ENCODE assay signal across 27 mouse cellular contexts in genomic region chr11:22995461-22995860, GRCm38 (mm10). TPM values are rescaled to one million over a fixed set of nuclear protein-coding genes. Genes with fewer than 3 reads are reported as not detected.
"Had no signal": no experiment of that assay in that cellular context is flagged by ENCODE, and none has a peak within 500 bp of the region (broad histone marks: within the 10 kb centered on the region; RNA-seq: fewer than 3 reads in every experiment).

No protein-coding gene starts in this region.

- H3K4me3 ChIP-seq: embryonic facial prominence, embryonic 10.5 days; embryonic facial prominence, embryonic 12.5 days; embryonic facial prominence, embryonic 13.5 days; embryonic facial prominence, embryonic 15.5 days; erythroblast, embryonic 14.5 days; forebrain, embryonic 10.5 days; forebrain, embryonic 12.5 days; forebrain, embryonic 13.5 days; forebrain, embryonic 15.5 days; gastrocnemius, adult 2 months; heart, adult 2 months had no signal

- DNase-seq: cerebellum, adult 8-10 months; cerebellum, adult 9-10 months; cerebellum, adult 9-11 months; cerebellum, postnatal 10 days; cerebellum, postnatal 14 days; cerebellum, postnatal 25 days; cerebellum, postnatal 36 days; embryo, embryonic 11 days; forebrain, postnatal 0 days; gastrocnemius, adult 2 months; gastrocnemius, postnatal 10 days; gastrocnemius, postnatal 14 days; gastrocnemius, postnatal 25 days; gastrocnemius, postnatal 36 days; heart, adult 18-20 months; heart, adult 2 months had no signal

- ATAC-seq: forebrain, embryonic 13.5 days; forebrain, embryonic 14.5 days; forebrain, embryonic 15.5 days; forebrain, embryonic 16.5 days; forebrain, postnatal 0 days had no signal

- H3K27me3 ChIP-seq: embryonic facial prominence, embryonic 12.5 days; embryonic facial prominence, embryonic 13.5 days; embryonic facial prominence, embryonic 15.5 days; forebrain, embryonic 12.5 days; forebrain, embryonic 13.5 days; forebrain, embryonic 15.5 days had no signal

- H3K9me3 ChIP-seq: embryonic facial prominence, embryonic 10.5 days; embryonic facial prominence, embryonic 12.5 days; embryonic facial prominence, embryonic 13.5 days; embryonic facial prominence, embryonic 15.5 days; forebrain, embryonic 10.5 days; forebrain, embryonic 12.5 days; forebrain, embryonic 13.5 days; forebrain, embryonic 15.5 days had no signal

- H3K27ac ChIP-seq: embryonic facial prominence, embryonic 10.5 days; embryonic facial prominence, embryonic 12.5 days; embryonic facial prominence, embryonic 13.5 days; embryonic facial prominence, embryonic 15.5 days; forebrain, embryonic 10.5 days; forebrain, embryonic 12.5 days; forebrain, embryonic 13.5 days; forebrain, embryonic 15.5 days; gastrocnemius, adult 2 months; heart, adult 2 months had no signal

- H3K4me2 ChIP-seq: embryonic facial prominence, embryonic 12.5 days; embryonic facial prominence, embryonic 13.5 days; embryonic facial prominence, embryonic 15.5 days; forebrain, embryonic 12.5 days; forebrain, embryonic 13.5 days; forebrain, embryonic 15.5 days had no signal

- H3K9ac ChIP-seq: embryonic facial prominence, embryonic 12.5 days; embryonic facial prominence, embryonic 13.5 days; embryonic facial prominence, embryonic 15.5 days; forebrain, embryonic 12.5 days; forebrain, embryonic 13.5 days; forebrain, embryonic 15.5 days; forebrain, postnatal 0 days had no signal

RNA-seq across cellular contexts. Expression of gene Gm28048, which starts 13.6 kb away (rescaled TPM):
- polyA plus RNA-seq: erythroblast, embryonic 14.5 days had no signal
